Mouse (Mus musculus): ENCODE data around the gene Kncn. TPM values are rescaled to one million over a fixed set of nuclear protein-coding genes. Genes with fewer than 3 reads are reported as not detected.

The Kncn gene
- polyA plus RNA-seq, 1 experiment from 2014 or later = not detected

GRCm38 (mm10) chr4:115890066-115890465 lies 5.9 kb downstream of the Kncn start:
- no peak overlapping the region for H3K27ac ChIP-seq (ENCODE audit: low read length)
- H3K4me2 ChIP-seq (ENCODE audit: low read depth, low read length) = peak overlapping the region; percentile 52
- 14% methylated on average over 6 of the region's 6 CpGs for WGBS
- peak overlapping the region; percentile 12; the same call in 1 of the 2 replicates for H3K9ac ChIP-seq (ENCODE audit: low read length)
- no peak for ATAC-seq (ENCODE audit: insufficient read depth, low FRiP score)
- no peaks in the 10 kb centered on the region for H3K36me3 ChIP-seq (ENCODE audit: control insufficient read depth, insufficient read depth, low read length)
- peaks cover 11% of the 10 kb centered on the region for H3K27me3 ChIP-seq (ENCODE audit: control insufficient read depth, insufficient read depth, low read length)
- H3K4me3 ChIP-seq (replicated peaks; ENCODE audit: low read length) = peak overlapping the region; percentile 28
- no peaks in the 10 kb centered on the region for H3K9me3 ChIP-seq (replicated peaks; ENCODE audit: control insufficient read depth, low read length)
- H3K4me1 ChIP-seq (ENCODE audit: control insufficient read depth, insufficient read depth, low read length) = no peaks in the 10 kb centered on the region; the same call in 1 of the 2 replicates

- no peaks in the 10 kb centered on the region; the same call in 1 of the 2 replicates for H3K4me1 ChIP-seq (ENCODE audit: control insufficient read depth, insufficient read depth, low read length)
- H3K27me3 ChIP-seq (ENCODE audit: control insufficient read depth, insufficient read depth, low read length) = peaks cover 11% of the 10 kb centered on the region
Observed at GRCm38 (mm10) chr4:115890553-115890952, 6.4 kb downstream of the Kncn start, which contains the start of gene 6430628N08Rik. Gene 6430628N08Rik, plus strand, starts transcription at chr4:115890665.

GRCm38 (mm10) chr4:115894281-115894680 lies 10.1 kb downstream of the Kncn start:
- H3K9me3 ChIP-seq (replicated peaks; ENCODE audit: control insufficient read depth, low read length) = no peaks in the 10 kb centered on the region
- 17% methylated on average over 3 of the region's 3 CpGs for WGBS
- H3K4me3 ChIP-seq (replicated peaks; ENCODE audit: low read length) = no peak overlapping the region
- no peak overlapping the region for H3K9ac ChIP-seq (ENCODE audit: low read length)
- no peak overlapping the region for H3K4me2 ChIP-seq (ENCODE audit: low read depth, low read length)
- no peak overlapping the region for H3K27ac ChIP-seq (ENCODE audit: low read length)
- ATAC-seq (ENCODE audit: insufficient read depth, low FRiP score) = no peak
- peaks cover 8% of the 10 kb centered on the region; the same call in 1 of the 2 replicates for H3K4me1 ChIP-seq (ENCODE audit: control insufficient read depth, insufficient read depth, low read length)
- peaks cover 40% of the 10 kb centered on the region for H3K27me3 ChIP-seq (ENCODE audit: control insufficient read depth, insufficient read depth, low read length)
- no peaks in the 10 kb centered on the region for H3K36me3 ChIP-seq (ENCODE audit: control insufficient read depth, insufficient read depth, low read length)

More at GRCm38 (mm10) chr4:115890553-115890952, 6.4 kb downstream of the Kncn start, which contains the start of gene 6430628N08Rik:
- WGBS = 2% methylated on average over 31 of the region's 31 CpGs
- Histone ChIP-seq H3K4me2 (ENCODE audit: low read depth, low read length) (peak within 1 kb of the TSS; percentile 52), H3K4me3 (replicated peaks; ENCODE audit: low read length) (peak within 1 kb of the TSS; percentile 28), H3K9me3 (replicated peaks; ENCODE audit: control insufficient read depth, low read length) (no peaks in the 10 kb centered on the region), H3K36me3 (ENCODE audit: control insufficient read depth, insufficient read depth, low read length) (no peaks in the 10 kb centered on the region), H3K27ac (ENCODE audit: low read length) (no peak within 1 kb of the TSS), H3K9ac (ENCODE audit: low read length) (peak within 1 kb of the TSS; percentile 12; the same call in 1 of the 2 replicates)
- no peak for ATAC-seq (ENCODE audit: insufficient read depth, low FRiP score)

GRCm38 (mm10) chr4:115897901-115898631 lies 13.9 kb downstream of the Kncn start:
- Histone ChIP-seq H3K4me2 (ENCODE audit: low read depth, low read length) (peak overlapping the region; percentile 56), H3K36me3 (ENCODE audit: control insufficient read depth, insufficient read depth, low read length) (no peaks in the 10 kb centered on the region), H3K9ac (ENCODE audit: low read length) (peak overlapping the region; percentile 34; the same call in 1 of the 2 replicates), H3K27ac (ENCODE audit: low read length) (no peak overlapping the region), H3K9me3 (replicated peaks; ENCODE audit: control insufficient read depth, low read length) (no peaks in the 10 kb centered on the region), H3K4me3 (replicated peaks; ENCODE audit: low read length) (peak overlapping the region; percentile 37), H3K4me1 (ENCODE audit: control insufficient read depth, insufficient read depth, low read length) (peaks cover 8% of the 10 kb centered on the region; the same call in 1 of the 2 replicates), H3K27me3 (ENCODE audit: control insufficient read depth, insufficient read depth, low read length) (peaks cover 53% of the 10 kb centered on the region)
- no peak for ATAC-seq (ENCODE audit: insufficient read depth, low FRiP score)
- WGBS = 2% methylated on average over 56 of the region's 56 CpGs

- no peak overlapping the region for H3K27ac ChIP-seq (ENCODE audit: low read length)
- H3K4me3 ChIP-seq (replicated peaks; ENCODE audit: low read length) = no peak overlapping the region
- no peaks in the 10 kb centered on the region for H3K9me3 ChIP-seq (replicated peaks; ENCODE audit: control insufficient read depth, low read length)
- H3K27me3 ChIP-seq (ENCODE audit: control insufficient read depth, insufficient read depth, low read length) = peaks cover 49% of the 10 kb centered on the region
- no peak overlapping the region for H3K4me2 ChIP-seq (ENCODE audit: low read depth, low read length)
- peaks cover 6% of the 10 kb centered on the region; the same call in 1 of the 2 replicates for H3K4me1 ChIP-seq (ENCODE audit: control insufficient read depth, insufficient read depth, low read length)
- ATAC-seq (ENCODE audit: insufficient read depth, low FRiP score) = no peak
- H3K36me3 ChIP-seq (ENCODE audit: control insufficient read depth, insufficient read depth, low read length) = no peaks in the 10 kb centered on the region
- 17% methylated on average over 5 of the region's 5 CpGs for WGBS
- H3K9ac ChIP-seq (ENCODE audit: low read length) = no peak overlapping the region
Observed at GRCm38 (mm10) chr4:115902816-115903215, 18.6 kb downstream of the Kncn start.

GRCm38 (mm10) chr4:115904375-115904774 lies 20.2 kb downstream of the Kncn start:
- 13% methylated on average over 12 of the region's 12 CpGs for WGBS
- Histone ChIP-seq H3K9ac (ENCODE audit: low read length) (no peak overlapping the region), H3K27ac (ENCODE audit: low read length) (no peak overlapping the region), H3K27me3 (ENCODE audit: control insufficient read depth, insufficient read depth, low read length) (peaks cover 33% of the 10 kb centered on the region), H3K4me1 (ENCODE audit: control insufficient read depth, insufficient read depth, low read length) (no peaks in the 10 kb centered on the region), H3K4me3 (replicated peaks; ENCODE audit: low read length) (no peak overlapping the region), H3K9me3 (replicated peaks; ENCODE audit: control insufficient read depth, low read length) (no peaks in the 10 kb centered on the region), H3K36me3 (ENCODE audit: control insufficient read depth, insufficient read depth, low read length) (no peaks in the 10 kb centered on the region), H3K4me2 (ENCODE audit: low read depth, low read length) (no peak overlapping the region)
- no peak for ATAC-seq (ENCODE audit: insufficient read depth, low FRiP score)

GRCm38 (mm10) chr4:115905701-115906100 lies 21.5 kb downstream of the Kncn start:
- H3K36me3 ChIP-seq (ENCODE audit: control insufficient read depth, insufficient read depth, low read length) = no peaks in the 10 kb centered on the region
- no peak overlapping the region for H3K4me2 ChIP-seq (ENCODE audit: low read depth, low read length)
- no peak overlapping the region for H3K27ac ChIP-seq (ENCODE audit: low read length)
- peaks cover 23% of the 10 kb centered on the region for H3K27me3 ChIP-seq (ENCODE audit: control insufficient read depth, insufficient read depth, low read length)
- H3K4me1 ChIP-seq (ENCODE audit: control insufficient read depth, insufficient read depth, low read length) = no peaks in the 10 kb centered on the region
- 25% methylated on average over 7 of the region's 7 CpGs for WGBS
- H3K9me3 ChIP-seq (replicated peaks; ENCODE audit: control insufficient read depth, low read length) = no peaks in the 10 kb centered on the region
- no peak overlapping the region for H3K9ac ChIP-seq (ENCODE audit: low read length)
- no peak for ATAC-seq (ENCODE audit: insufficient read depth, low FRiP score)
- H3K4me3 ChIP-seq (replicated peaks; ENCODE audit: low read length) = no peak overlapping the region

GRCm38 (mm10) chr4:115906791-115907190 lies 22.6 kb downstream of the Kncn start:
- Histone ChIP-seq H3K27me3 (ENCODE audit: control insufficient read depth, insufficient read depth, low read length) (peaks cover 16% of the 10 kb centered on the region), H3K36me3 (ENCODE audit: control insufficient read depth, insufficient read depth, low read length) (no peaks in the 10 kb centered on the region), H3K4me2 (ENCODE audit: low read depth, low read length) (no peak overlapping the region), H3K4me3 (replicated peaks; ENCODE audit: low read length) (no peak overlapping the region), H3K9me3 (replicated peaks; ENCODE audit: control insufficient read depth, low read length) (no peaks in the 10 kb centered on the region), H3K9ac (ENCODE audit: low read length) (no peak overlapping the region), H3K27ac (ENCODE audit: low read length) (no peak overlapping the region), H3K4me1 (ENCODE audit: control insufficient read depth, insufficient read depth, low read length) (no peaks in the 10 kb centered on the region)
- no peak for ATAC-seq (ENCODE audit: insufficient read depth, low FRiP score)
- 74% methylated on average over 3 of the region's 3 CpGs for WGBS

- H3K4me2 ChIP-seq (ENCODE audit: low read depth, low read length) = no peak overlapping the region
- peaks cover 12% of the 10 kb centered on the region; the same call in 1 of the 2 replicates for H3K27me3 ChIP-seq (ENCODE audit: control insufficient read depth, insufficient read depth, low read length)
- H3K27ac ChIP-seq (ENCODE audit: low read length) = no peak overlapping the region
- no peaks in the 10 kb centered on the region for H3K4me1 ChIP-seq (ENCODE audit: control insufficient read depth, insufficient read depth, low read length)
- ATAC-seq (ENCODE audit: insufficient read depth, low FRiP score) = no peak
- WGBS = 37% methylated on average over 1 of the region's 1 CpGs
- no peaks in the 10 kb centered on the region for H3K36me3 ChIP-seq (ENCODE audit: control insufficient read depth, insufficient read depth, low read length)
- H3K9me3 ChIP-seq (replicated peaks; ENCODE audit: control insufficient read depth, low read length) = no peaks in the 10 kb centered on the region
- no peak overlapping the region for H3K9ac ChIP-seq (ENCODE audit: low read length)
- no peak overlapping the region for H3K4me3 ChIP-seq (replicated peaks; ENCODE audit: low read length)
Observed at GRCm38 (mm10) chr4:115907994-115908393, 23.8 kb downstream of the Kncn start.

All from stomach, embryonic 16.5 days (tissue).